Mouse (Mus musculus): ENCODE measurements at regions not wholly inside any gene's neighbourhood (a gene's known extent, or its start where the extent isn't known, plus 50 kb on each side); places are given as distances from the start of the nearest gene placed in this dataset.

GRCm38 (mm10) chr17:45802439-45802838 lies 68.8 kb upstream of the 1600014C23Rik start:
- TF ChIP-seq UBTF (IDR thresholded peaks at IDR 0.05; ENCODE audit: low read depth, low read length): no peak
- TF ChIP-seq ELF1 (IDR thresholded peaks at IDR 0.05; ENCODE audit: low read depth, low read length): no peak
- TF ChIP-seq USF2 (conservative IDR thresholded peaks at IDR 0.05; ENCODE audit: low read depth, low read length): no peak
- no peak for TF ChIP-seq ZKSCAN1 (IDR thresholded peaks at IDR 0.05; ENCODE audit: borderline replicate concordance, low read depth, low read length)
- TF ChIP-seq SIN3A (IDR thresholded peaks at IDR 0.05; ENCODE audit: low read length): no peak
- TF ChIP-seq MXI1 (IDR thresholded peaks at IDR 0.05; ENCODE audit: low read depth, low read length): no peak
- TF ChIP-seq MYC (IDR thresholded peaks at IDR 0.05; ENCODE audit: low read depth, low read length): no peak
- TF ChIP-seq TCF12 (IDR thresholded peaks at IDR 0.05; ENCODE audit: low read depth, low read length): no peak
- TF ChIP-seq HCFC1 (IDR thresholded peaks at IDR 0.05; ENCODE audit: low read depth, low read length): no peak
- no peak for TF ChIP-seq NELFE (IDR thresholded peaks at IDR 0.05; ENCODE audit: low read depth, low read length)
- no peak for TF ChIP-seq BHLHE40 (IDR thresholded peaks at IDR 0.05; ENCODE audit: low read depth, low read length)
- no peaks in the 10 kb centered on the region for H3K36me3 ChIP-seq (replicated peaks in 1 of 2; ENCODE audit: control insufficient read depth in 1 of 2, insufficient read depth in 1 of 2, low read length in 1 of 2)
- in situ Hi-C loops (cut with MboI; ENCODE audit: low pct_ligation_motif_present, low pct_unique_long_range_greater_than_20kb, low sequenced_read_pairs) (no loop called here), dilution Hi-C loops (cut with MboI; ENCODE audit: extremely low pct_ligation_motif_present, extremely low pct_unique_long_range_greater_than_20kb, low sequenced_read_pairs) (no loop called here)
- H3K9ac ChIP-seq (ENCODE audit: insufficient read depth, low read depth): no peak overlapping the region
- H3K4me3 ChIP-seq (replicated peaks in 1 of 3; ENCODE audit: low read depth in 2 of 3, low read length in 2 of 3, poor library complexity in 1 of 3): no peak overlapping the region
- no peaks in the 10 kb centered on the region for H3K4me1 ChIP-seq (ENCODE audit: control insufficient read depth in 1 of 2, insufficient read depth in 2 of 2)
- peaks cover 16% of the 10 kb centered on the region for H3K9me3 ChIP-seq (replicated peaks; ENCODE audit: low read length)
- peaks cover 88% of the 10 kb centered on the region for H3K27me3 ChIP-seq (replicated peaks)
- H3K79me2 ChIP-seq (replicated peaks; ENCODE audit: control insufficient read depth, extremely low read depth, insufficient read depth, poor library complexity, severe bottlenecking): no peaks in the 10 kb centered on the region
- H3K4me2 ChIP-seq (ENCODE audit: insufficient read depth, low read depth, poor library complexity, severe bottlenecking): no peak overlapping the region
- no peak for DNase-seq (ENCODE audit: extremely low read depth)
- H3K27ac ChIP-seq (ENCODE audit: insufficient read depth, low read depth): no peak overlapping the region

GRCm38 (mm10) chr17:45799725-45800124 lies 66.1 kb upstream of the 1600014C23Rik start:
- H3K27ac ChIP-seq (ENCODE audit: insufficient read depth, low read depth): no peak overlapping the region
- H3K4me2 ChIP-seq (ENCODE audit: insufficient read depth, low read depth, poor library complexity, severe bottlenecking): no peak overlapping the region
- H3K4me1 ChIP-seq (ENCODE audit: control insufficient read depth in 1 of 2, insufficient read depth in 2 of 2): no peaks in the 10 kb centered on the region
- in situ Hi-C loops (cut with MboI; ENCODE audit: low pct_ligation_motif_present, low pct_unique_long_range_greater_than_20kb, low sequenced_read_pairs) (no loop called here), dilution Hi-C loops (cut with MboI; ENCODE audit: extremely low pct_ligation_motif_present, extremely low pct_unique_long_range_greater_than_20kb, low sequenced_read_pairs) (no loop called here)
- no peaks in the 10 kb centered on the region for H3K79me2 ChIP-seq (replicated peaks; ENCODE audit: control insufficient read depth, extremely low read depth, insufficient read depth, poor library complexity, severe bottlenecking)
- no peak for TF ChIP-seq SIN3A (IDR thresholded peaks at IDR 0.05; ENCODE audit: low read length)
- TF ChIP-seq RAD21 (IDR thresholded peaks at IDR 0.05; ENCODE audit: low read depth, low read length): no peak
- TF ChIP-seq GABPA (IDR thresholded peaks at IDR 0.05; ENCODE audit: insufficient replicate concordance, low read depth, low read length): no peak
- no peak for TF ChIP-seq MEF2A (IDR thresholded peaks at IDR 0.05; ENCODE audit: borderline replicate concordance, low read depth, low read length)
- no peak for TF ChIP-seq EP300 (IDR thresholded peaks at IDR 0.05; ENCODE audit: low read length)
- no peak for TF ChIP-seq JUND (conservative IDR thresholded peaks at IDR 0.05; ENCODE audit: low read depth, low read length)
- TF ChIP-seq PAX5 (IDR thresholded peaks at IDR 0.05; ENCODE audit: low read length): no peak
- no peak for TF ChIP-seq ZKSCAN1 (IDR thresholded peaks at IDR 0.05; ENCODE audit: borderline replicate concordance, low read depth, low read length)
- no peak for TF ChIP-seq MXI1 (IDR thresholded peaks at IDR 0.05; ENCODE audit: low read depth, low read length)
- no peak for TF ChIP-seq POLR2AphosphoS2 (IDR thresholded peaks at IDR 0.05; ENCODE audit: low read depth, low read length)
- no peak for TF ChIP-seq RCOR1 (conservative IDR thresholded peaks at IDR 0.05; ENCODE audit: low read depth, low read length)
- no peak for TF ChIP-seq CTCF (conservative IDR thresholded peaks at IDR 0.05 in 1 of 2, IDR thresholded peaks at IDR 0.05 in 1 of 2; ENCODE audit: low read depth in 2 of 2, low read length in 2 of 2)
- TF ChIP-seq ZC3H11A (IDR thresholded peaks at IDR 0.05; ENCODE audit: low read depth, low read length): no peak
- no peak for TF ChIP-seq ETS1 (conservative IDR thresholded peaks at IDR 0.05; ENCODE audit: low read depth, low read length)
- no peak for TF ChIP-seq KAT2A (IDR thresholded peaks at IDR 0.05; ENCODE audit: insufficient replicate concordance, low read length)
- H3K9ac ChIP-seq (ENCODE audit: insufficient read depth, low read depth): no peak overlapping the region
- no peak for DNase-seq (ENCODE audit: extremely low read depth)
- H3K4me3 ChIP-seq (replicated peaks in 1 of 3; ENCODE audit: low read depth in 2 of 3, low read length in 2 of 3, poor library complexity in 1 of 3): no peak overlapping the region
- H3K36me3 ChIP-seq (replicated peaks in 1 of 2; ENCODE audit: control insufficient read depth in 1 of 2, insufficient read depth in 1 of 2, low read length in 1 of 2): no peaks in the 10 kb centered on the region
- H3K9me3 ChIP-seq (replicated peaks; ENCODE audit: low read length): peaks cover 21% of the 10 kb centered on the region
- peaks cover 89% of the 10 kb centered on the region for H3K27me3 ChIP-seq (replicated peaks)

Data from CH12.LX (cell line).